13 mouse cellular contexts compared by ENCODE assay signal in genomic region chr17:31328466-31328865, GRCm38 (mm10). TPM values are rescaled to one million over a fixed set of nuclear protein-coding genes. Genes with fewer than 3 reads are reported as not detected.
DNase-seq lines count a peak whose midpoint lies in the region; ATAC-seq and TF ChIP-seq lines count a peak whose summit lies in the region.
"Had no signal": no experiment of that assay in that cellular context is flagged by ENCODE, and none has a peak within 500 bp of the region (broad histone marks: within the 10 kb centered on the region; RNA-seq: fewer than 3 reads in every experiment).

No protein-coding gene starts in this region.

- H3K36me3 ChIP-seq in kidney, embryonic 14.5 days (ENCODE audit: control insufficient read depth, insufficient read depth, low read length), result no peaks in the 10 kb centered on the region
- no peaks in the 10 kb centered on the region for H3K36me3 ChIP-seq in midbrain, embryonic 16.5 days (ENCODE audit: control insufficient read depth, insufficient read depth, low read length)
- no peaks in the 10 kb centered on the region for H3K36me3 ChIP-seq in midbrain, embryonic 11.5 days (ENCODE audit: control insufficient read depth, insufficient read depth, low read length)

- no peaks in the 10 kb centered on the region for H3K27me3 ChIP-seq in kidney, embryonic 14.5 days (ENCODE audit: control insufficient read depth, insufficient read depth, low read length)
- no peaks in the 10 kb centered on the region for H3K27me3 ChIP-seq in midbrain, embryonic 16.5 days (ENCODE audit: control insufficient read depth, insufficient read depth, low read depth, low read length)
- no peaks in the 10 kb centered on the region for H3K27me3 ChIP-seq in midbrain, embryonic 11.5 days (ENCODE audit: control insufficient read depth, insufficient read depth, low read length)
- H3K27me3 ChIP-seq in Patski, result no peaks in the 10 kb centered on the region

- no peak overlapping the region for H3K4me3 ChIP-seq in kidney, embryonic 14.5 days (ENCODE audit: low read length)
- no peak overlapping the region for H3K4me3 ChIP-seq in midbrain, embryonic 16.5 days (ENCODE audit: low read depth, low read length)
- H3K4me3 ChIP-seq in midbrain, embryonic 11.5 days (ENCODE audit: low read depth, low read length), result no peak overlapping the region
- H3K4me3 ChIP-seq: megakaryocyte, embryonic 14.5 days had no signal

- CTCF ChIA-PET in Patski (lab: Charles Lee), result interaction anchor here (1.2 to 1.3 kb wide), 2 partner anchors 12 to 14 kb away, joined by 3 read pairs; no protein-coding TSS in a partner anchor

- in situ Hi-C loops in Patski (cut with MboI; ENCODE audit: low pct_unique_long_range_greater_than_20kb), result loop anchor here (5.0 kb wide), 2 partner anchors 71 to 334 kb away; no protein-coding TSS in a partner anchor

- H3K27ac ChIP-seq in kidney, embryonic 14.5 days (ENCODE audit: low read depth, low read length), result no peak overlapping the region
- no peak overlapping the region for H3K27ac ChIP-seq in midbrain, embryonic 16.5 days (ENCODE audit: low read length)
- no peak overlapping the region for H3K27ac ChIP-seq in midbrain, embryonic 11.5 days (ENCODE audit: low read depth, low read length)

- DNase-seq in kidney, adult 18-20 months, result peak; percentile 48
- no peak for DNase-seq in midbrain, embryonic 11.5 days (ENCODE audit: low spot score, missing footprints)
- DNase-seq in Patski (ENCODE audit: low read depth, low spot score), result no peak
- peak; percentile 52 for DNase-seq in naive thymus-derived CD4-positive, alpha-beta T cell, adult 2 months (ENCODE audit: low read depth)
- DNase-seq in embryo, embryonic 11 days, result no peak
- no peak for DNase-seq in frontal cortex, postnatal 36 days (ENCODE audit: low spot score in 2 of 2)
- DNase-seq: adrenal gland, postnatal 36 days; cerebellum, postnatal 10 days; gastrocnemius, postnatal 14 days; left cerebral cortex, postnatal 4 days had no signal

- ATAC-seq in kidney, embryonic 14.5 days (ENCODE audit: low FRiP score, low TSS enrichment), result no peak
- peak; percentile 32; the same call in 1 of the 2 replicates for ATAC-seq in midbrain, embryonic 16.5 days
- ATAC-seq in midbrain, embryonic 11.5 days (ENCODE audit: low FRiP score), result no peak
- no peak for ATAC-seq in Patski

- H3K4me2 ChIP-seq in kidney, embryonic 14.5 days (replicated peaks; ENCODE audit: low read depth, low read length), result no peak overlapping the region
- H3K4me2 ChIP-seq in midbrain, embryonic 16.5 days (ENCODE audit: low read length), result no peak overlapping the region
- no peak overlapping the region for H3K4me2 ChIP-seq in midbrain, embryonic 11.5 days

- POLR2A ChIA-PET in Patski (lab: Charles Lee), result no interaction called here

- WGBS in kidney, embryonic 14.5 days, result 64% methylated on average over 4 of the region's 4 CpGs
- WGBS in midbrain, embryonic 16.5 days, result 79% methylated on average over 4 of the region's 4 CpGs
- 76% methylated on average over 4 of the region's 4 CpGs for WGBS in midbrain, embryonic 11.5 days

- no peaks in the 10 kb centered on the region for H3K4me1 ChIP-seq in kidney, embryonic 14.5 days (ENCODE audit: control insufficient read depth, insufficient read depth, low read length)
- H3K4me1 ChIP-seq in midbrain, embryonic 16.5 days (ENCODE audit: control insufficient read depth, insufficient read depth, low read length), result no peaks in the 10 kb centered on the region; the same call in 1 of the 2 replicates
- no peaks in the 10 kb centered on the region for H3K4me1 ChIP-seq in midbrain, embryonic 11.5 days (ENCODE audit: control insufficient read depth, insufficient read depth, low read length)

- no peaks in the 10 kb centered on the region for H3K9me3 ChIP-seq in kidney, embryonic 14.5 days (ENCODE audit: control insufficient read depth, low read length)
- no peaks in the 10 kb centered on the region for H3K9me3 ChIP-seq in midbrain, embryonic 16.5 days (replicated peaks; ENCODE audit: control insufficient read depth, low read length, poor library complexity, severe bottlenecking)
- H3K9me3 ChIP-seq in midbrain, embryonic 11.5 days (ENCODE audit: control insufficient read depth, low read length), result no peaks in the 10 kb centered on the region

- TF ChIP-seq CTCF in Patski (IDR thresholded peaks at IDR 0.05), result peak; percentile 26

- no peak overlapping the region for H3K9ac ChIP-seq in kidney, embryonic 14.5 days (ENCODE audit: low read depth, low read length)
- no peak overlapping the region for H3K9ac ChIP-seq in midbrain, embryonic 16.5 days (ENCODE audit: low read depth, low read length)
- H3K9ac ChIP-seq in midbrain, embryonic 11.5 days (ENCODE audit: low read length), result no peak overlapping the region

RNA-seq across cellular contexts. Expression of gene Slc37a1, which starts 41.9 kb away (rescaled TPM):
- 3.0 and 3.3 TPM in 2 replicates for polyA plus RNA-seq in kidney, embryonic 14.5 days (2014; fragmentation: Nextera tagmentation; extraction: Ambion mirVana)
- 12.9 and 20.1 TPM in 2 replicates for polyA plus RNA-seq in midbrain, embryonic 16.5 days (2015; fragmentation: Nextera tagmentation; extraction: Ambion mirVana)
- 5.8 and 6.6 TPM in 2 replicates for polyA plus RNA-seq in midbrain, embryonic 11.5 days (2014; fragmentation: Nextera tagmentation; extraction: Ambion mirVana)
- polyA plus RNA-seq in Patski (2021), result 4.5 TPM

RNA-seq across cellular contexts. Expression of gene Rsph1, which starts 51.3 kb away (rescaled TPM):
- polyA plus RNA-seq in kidney, embryonic 14.5 days (2014; fragmentation: Nextera tagmentation; extraction: Ambion mirVana), result 1.2 and 1.6 TPM in 2 replicates
- 6.4 and 8.6 TPM in 2 replicates for polyA plus RNA-seq in midbrain, embryonic 16.5 days (2015; fragmentation: Nextera tagmentation; extraction: Ambion mirVana)
- polyA plus RNA-seq in midbrain, embryonic 11.5 days (2014; fragmentation: Nextera tagmentation; extraction: Ambion mirVana), result 0.63 and 1.7 TPM in 2 replicates
- 3.1 TPM for polyA plus RNA-seq in Patski (2021)

RNA-seq across cellular contexts. Expression of gene Pde9a, which starts 57.5 kb away (rescaled TPM):
- polyA plus RNA-seq in kidney, embryonic 14.5 days (2014; fragmentation: Nextera tagmentation; extraction: Ambion mirVana), result 30.8 and 37.6 TPM in 2 replicates
- 33.1 and 41.0 TPM in 2 replicates for polyA plus RNA-seq in midbrain, embryonic 16.5 days (2015; fragmentation: Nextera tagmentation; extraction: Ambion mirVana)
- 23.4 and 23.5 TPM in 2 replicates for polyA plus RNA-seq in midbrain, embryonic 11.5 days (2014; fragmentation: Nextera tagmentation; extraction: Ambion mirVana)
- not detected for polyA plus RNA-seq in Patski (2021)

Comparison
In these comparisons a context has a peak if more than half of its experiments do, and no peak if none do; other contexts are left out.
1. DNase-seq: peak in kidney, adult 18-20 months (single experiment) and naive thymus-derived CD4-positive, alpha-beta T cell, adult 2 months (single experiment); none in midbrain, embryonic 11.5 days (single experiment), Patski (single experiment), embryo, embryonic 11 days (single experiment) and frontal cortex, postnatal 36 days (0 of 2).
2. RNA of gene Pde9a, which starts 57.5 kb away (polyA plus RNA-seq): 30.8 to 37.6 TPM in kidney, embryonic 14.5 days, 33.1 to 41.0 TPM in midbrain, embryonic 16.5 days and 23.4 to 23.5 TPM in midbrain, embryonic 11.5 days; not detected in Patski (single experiment); every median in the first group is over 10 times any median in the second.